Mouse (Mus musculus) intestine, postnatal 0 days (tissue): ENCODE data around the gene Rab7. TPM values are rescaled to one million over a fixed set of nuclear protein-coding genes. Genes with fewer than 3 reads are reported as not detected.

Experiments
- ATAC-seq: fragments of 200-750 bp; cut with Nextera tagmentation; 2 replicates; pipeline ENCODE4 v1.8.0; 2017; ENCODE audit warnings: mild to moderate bottlenecking, moderate TSS enrichment, moderate library complexity
- H3K27ac ChIP-seq: fragments of 300-500 bp; sonication (generic); 2 replicates; pipeline ENCODE4 v1.5.1; 2014; ENCODE audit warnings: mild to moderate bottlenecking, low read depth, low read length, moderate library complexity
- H3K27me3 ChIP-seq: fragments of 300-500 bp; sonication (generic); replicated peaks from 2 replicates; pipeline ENCODE4 v1.6.1; 2014; ENCODE audit warnings: low read length, mixed read lengths; ENCODE audit not compliant: control insufficient read depth, insufficient read depth
- H3K36me3 ChIP-seq: fragments of 300-500 bp; sonication (generic); 2 replicates; pipeline ENCODE4 v1.6.1; 2014; ENCODE audit warnings: mild to moderate bottlenecking, moderate library complexity; ENCODE audit not compliant: control insufficient read depth, insufficient read depth
- H3K4me1 ChIP-seq: fragments of 300-500 bp; sonication (generic); replicated peaks from 2 replicates; pipeline ENCODE4 v1.6.1; 2014; ENCODE audit warnings: antibody characterized with exemption, low read length, mixed read lengths; ENCODE audit not compliant: control insufficient read depth, insufficient read depth
- H3K4me2 ChIP-seq: fragments of 300-500 bp; sonication (generic); replicated peaks from 2 replicates; pipeline ENCODE4 v1.6.1; 2014; ENCODE audit warnings: low read depth, mild to moderate bottlenecking, moderate library complexity
- H3K4me3 ChIP-seq: fragments of 300-500 bp; sonication (generic); 2 replicates; pipeline ENCODE4 v1.5.1; 2014; ENCODE audit warnings: low read depth, low read length
- H3K9ac ChIP-seq: fragments of 300-500 bp; sonication (generic); 2 replicates; pipeline ENCODE4 v1.6.1; 2014; ENCODE audit warnings: mild to moderate bottlenecking, low read depth, low read length
- H3K9me3 ChIP-seq: fragments of 300-500 bp; sonication (generic); 2 replicates; pipeline ENCODE4 v1.6.1; 2016; ENCODE audit warnings: mixed run types; ENCODE audit not compliant: control insufficient read depth
- CTCF ChIP-seq: sonication (generic); IDR thresholded peaks from 2 replicates; pipeline ENCODE4 v1.5.1; 2016; ENCODE audit warnings: low read depth, mild to moderate bottlenecking, control low read depth, antibody characterized with exemption, moderate library complexity
- WGBS: fragments of 180-500 bp; shearing (Covaris S2); extraction: QIAGEN DNeasy Blood & Tissue Kit; methylation state at CpG from one replicate; pipeline ENCODE4 v1.1.7; 2014; 5-methylcytosine and 5-hydroxymethylcytosine counted together
- polyA plus RNA-seq: library from polyadenylated mRNA; unstranded; fragments of >200 nt; fragmentation: Nextera tagmentation; extraction: Ambion mirVana; gene quantifications from 2 replicates; pipeline ENCODE4 v1.2.1, GENCODE M21; 2015

The Rab7 gene
- polyA plus RNA-seq, 1 experiment from 2014 or later = 226 TPM

GRCm38 (mm10) chr6:88074752-88075554 is 29.9 kb upstream of the Rab7 start:
- H3K27ac ChIP-seq = peak overlapping the region; percentile 78
- peak overlapping the region; percentile 25 for H3K4me3 ChIP-seq
- H3K9ac ChIP-seq = peak overlapping the region; percentile 32
- peak; percentile 95 for ATAC-seq
- H3K9me3 ChIP-seq = no peaks in the 10 kb centered on the region
- TF ChIP-seq CTCF = peak; percentile 98
- peak overlapping the region; percentile 63 for H3K4me2 ChIP-seq
- WGBS = 3% methylated on average over 32 of the region's 32 CpGs
- no peaks in the 10 kb centered on the region for H3K36me3 ChIP-seq
- no peaks in the 10 kb centered on the region for H3K4me1 ChIP-seq
- H3K27me3 ChIP-seq = no peaks in the 10 kb centered on the region

GRCm38 (mm10) chr6:88071216-88071615 is 26.1 kb upstream of the Rab7 start:
- Histone ChIP-seq H3K36me3 (no peaks in the 10 kb centered on the region), H3K9me3 (no peaks in the 10 kb centered on the region), H3K4me2 (peak overlapping the region; percentile 35), H3K4me3 (peak overlapping the region; percentile 11; the same call in 1 of the 2 replicates), H3K27ac (peak overlapping the region; percentile 35; the same call in 1 of the 2 replicates), H3K4me1 (no peaks in the 10 kb centered on the region), H3K27me3 (no peaks in the 10 kb centered on the region), H3K9ac (no peak overlapping the region)
- 30% methylated on average over 5 of the region's 5 CpGs for WGBS
- peak; percentile 76 for ATAC-seq
- no peak for TF ChIP-seq CTCF

- WGBS = 60% methylated on average over 6 of the region's 6 CpGs
- no peak for TF ChIP-seq CTCF
- Histone ChIP-seq H3K4me1 (no peaks in the 10 kb centered on the region), H3K4me2 (no peak overlapping the region; the same call in 1 of the 2 replicates), H3K36me3 (no peaks in the 10 kb centered on the region), H3K27me3 (no peaks in the 10 kb centered on the region), H3K4me3 (no peak overlapping the region), H3K9ac (0 out of 2 replicates have a peak overlapping the region, but pooled peaks have one; percentile 22), H3K27ac (no peak overlapping the region), H3K9me3 (no peaks in the 10 kb centered on the region)
- no peak for ATAC-seq
These were observed 25.4 kb upstream of the Rab7 start for GRCm38 (mm10) chr6:88070468-88070867.

GRCm38 (mm10) chr6:88068739-88069138 is 23.7 kb upstream of the Rab7 start:
- Histone ChIP-seq H3K36me3 (no peaks in the 10 kb centered on the region), H3K9me3 (no peaks in the 10 kb centered on the region), H3K9ac (no peak overlapping the region), H3K4me2 (no peak overlapping the region), H3K4me3 (no peak overlapping the region), H3K27me3 (no peaks in the 10 kb centered on the region), H3K4me1 (no peaks in the 10 kb centered on the region), H3K27ac (no peak overlapping the region)
- TF ChIP-seq CTCF = no peak
- ATAC-seq = no peak
- 79% methylated on average over 1 of the region's 1 CpGs for WGBS

- H3K36me3 ChIP-seq = no peaks in the 10 kb centered on the region
- WGBS = 71% methylated on average over 3 of the region's 3 CpGs
- H3K27me3 ChIP-seq = no peaks in the 10 kb centered on the region
- H3K9ac ChIP-seq = no peak overlapping the region
- no peak overlapping the region for H3K4me3 ChIP-seq
- no peaks in the 10 kb centered on the region for H3K4me1 ChIP-seq
- no peaks in the 10 kb centered on the region for H3K9me3 ChIP-seq
- no peak overlapping the region for H3K27ac ChIP-seq
- ATAC-seq = no peak
- H3K4me2 ChIP-seq = no peak overlapping the region
- no peak for TF ChIP-seq CTCF
These were observed 22.7 kb upstream of the Rab7 start for GRCm38 (mm10) chr6:88067722-88068121.

- Histone ChIP-seq H3K9ac (no peak overlapping the region), H3K27me3 (no peaks in the 10 kb centered on the region), H3K4me2 (no peak overlapping the region), H3K36me3 (no peaks in the 10 kb centered on the region), H3K4me1 (no peaks in the 10 kb centered on the region), H3K4me3 (no peak overlapping the region), H3K27ac (no peak overlapping the region), H3K9me3 (no peaks in the 10 kb centered on the region)
- no peak for ATAC-seq
- TF ChIP-seq CTCF = no peak
- 39% methylated on average over 3 of the region's 3 CpGs for WGBS
These were observed 20.9 kb upstream of the Rab7 start for GRCm38 (mm10) chr6:88065968-88066367.
